Mouse (Mus musculus): ENCODE measurements at regions not wholly inside any gene's neighbourhood (a gene's known extent, or its start where the extent isn't known, plus 50 kb on each side); places are given as distances from the start of the nearest gene placed in this dataset.
A peak's percentile ranks its signal among the peaks of the same experiment; 100 is the strongest.
"Not testable (repeated sequence)": the region's sequence is repeated elsewhere in the genome, so short reads cannot be mapped to it uniquely, and the experiment has no call there.

- DNase-seq = no peak
Observed at GRCm38 (mm10) chr11:71285193-71285592, 54.7 kb upstream of the Nlrp1b start.

- not testable (repeated sequence) for DNase-seq
Observed at GRCm38 (mm10) chr11:71288243-71288642, 57.7 kb upstream of the Nlrp1b start.

GRCm38 (mm10) chr11:71289490-71289889 is 59.0 kb upstream of the Nlrp1b start:
- no peak for DNase-seq

GRCm38 (mm10) chr11:71299479-71299878 is 68.9 kb upstream of the Nlrp1b start:
- no peak for DNase-seq

GRCm38 (mm10) chr11:71323439-71323838 is 92.9 kb upstream of the Nlrp1b start:
- DNase-seq = no peak

- peak; percentile 6 for DNase-seq
Observed at GRCm38 (mm10) chr11:71337428-71337827, 106.9 kb upstream of the Nlrp1b start.

GRCm38 (mm10) chr11:71346024-71346423 is 115.5 kb upstream of the Nlrp1b start:
- peak; percentile 61 for DNase-seq

GRCm38 (mm10) chr11:71357089-71357488 is 126.6 kb upstream of the Nlrp1b start:
- peak; percentile 14 for DNase-seq

GRCm38 (mm10) chr11:71360856-71361255 is 130.3 kb upstream of the Nlrp1b start:
- no peak for DNase-seq

GRCm38 (mm10) chr11:71371871-71372270 is 141.3 kb upstream of the Nlrp1b start:
- no peak for DNase-seq

- DNase-seq = no peak
Observed at GRCm38 (mm10) chr11:71375132-71375531, 144.6 kb upstream of the Nlrp1b start.

- no peak for DNase-seq
Observed at GRCm38 (mm10) chr11:71388411-71388810, 157.9 kb upstream of the Nlrp1b start.

- DNase-seq = peak; percentile 59
Observed at GRCm38 (mm10) chr11:71389659-71390058, 159.1 kb upstream of the Nlrp1b start.

GRCm38 (mm10) chr11:71390151-71390550 is 159.6 kb upstream of the Nlrp1b start:
- no peak for DNase-seq

- DNase-seq = no peak
Observed at GRCm38 (mm10) chr11:71390616-71391015, 160.1 kb upstream of the Nlrp1b start.

- DNase-seq = no peak
Observed at GRCm38 (mm10) chr11:71393406-71393805, 162.9 kb upstream of the Nlrp1b start.

GRCm38 (mm10) chr11:71395023-71395422 is 164.5 kb upstream of the Nlrp1b start:
- no peak for DNase-seq

GRCm38 (mm10) chr11:71395631-71396030 is 165.1 kb upstream of the Nlrp1b start:
- DNase-seq = no peak

- DNase-seq = no peak
Observed at GRCm38 (mm10) chr11:71400351-71400750, 169.8 kb upstream of the Nlrp1b start.

GRCm38 (mm10) chr11:71401411-71402276 is 171.1 kb upstream of the Nlrp1b start:
- no peak for DNase-seq

GRCm38 (mm10) chr11:71404361-71404760 is 173.8 kb upstream of the Nlrp1b start:
- DNase-seq = no peak

GRCm38 (mm10) chr11:71407043-71407442 is 176.5 kb upstream of the Nlrp1b start:
- DNase-seq = no peak

- no peak for DNase-seq
Observed at GRCm38 (mm10) chr11:71409211-71409765, 178.8 kb upstream of the Nlrp1b start.

- DNase-seq = no peak
Observed at GRCm38 (mm10) chr11:71410582-71410981, 180.0 kb upstream of the Nlrp1b start.

Data from cerebellum, adult 9-10 months (tissue).